Mouse (Mus musculus) C2C12 (cell line): ENCODE measurements around the gene Tpm1.

Source experiments
- MYOD1 ChIP-seq: IDR thresholded peaks from one replicate; pipeline ENCODE4 v1.6.1; 2011; ENCODE audit warnings: low read depth; ENCODE audit not compliant: control insufficient read depth, insufficient read length
- MYOG ChIP-seq: IDR thresholded peaks from one replicate; pipeline ENCODE4 v1.6.1; 2011; ENCODE audit not compliant: control insufficient read depth, insufficient read length; ENCODE audit errors: extremely low read depth

DNA sequence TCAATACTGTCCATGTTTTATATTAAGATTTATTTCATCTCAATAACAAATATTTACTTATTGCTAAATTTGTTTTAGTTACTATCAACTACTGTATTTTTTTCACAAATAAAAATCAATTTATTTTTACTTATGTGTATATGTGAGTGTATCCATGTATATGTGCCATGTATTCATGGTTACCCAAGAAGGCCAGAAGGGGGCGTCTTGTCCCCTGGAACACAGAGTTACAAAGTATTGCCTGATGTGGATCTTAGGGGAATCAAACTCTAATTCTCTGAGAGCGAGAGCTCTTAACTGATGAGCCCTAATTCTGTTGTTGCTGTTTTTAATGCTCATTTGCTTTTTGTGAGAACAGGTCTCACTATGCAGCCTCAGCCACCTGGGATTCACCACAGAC, 45.2 kb upstream of the Tpm1 start:
- TF ChIP-seq MYOG: no peak
- no peak for TF ChIP-seq MYOD1
